Mouse (Mus musculus): ENCODE measurements around the gene Gm12216. TPM values are rescaled to one million over a fixed set of nuclear protein-coding genes. Genes with fewer than 3 reads are reported as not detected.

Gene Gm12216
- polyA plus RNA-seq, 2 experiments: 0.14 to 0.15 TPM

- Histone ChIP-seq H3K4me1 (replicated peaks; ENCODE audit: control insufficient read depth in 2 of 2, insufficient read depth in 2 of 2, low read length in 1 of 2) (peaks cover 0 to 18% of the 10 kb centered on the region in 2 experiments; a peak in 3 of 4 replicates), H3K9ac (replicated peaks) (no peak overlapping the region)
- 39% methylated on average over 2 of the region's 2 CpGs for WGBS (ENCODE audit: insufficient replicate concordance)
These were observed 96.6 kb downstream of the Gm12216 start for GRCm38 (mm10) chr11:53762426-53762825.

GRCm38 (mm10) chr11:53761822-53762221 lies 97.2 kb downstream of the Gm12216 start:
- no peak overlapping the region for H3K4me2 ChIP-seq (ENCODE audit: low read depth)
- H3K4me3 ChIP-seq (ENCODE audit: insufficient read depth in 1 of 2, low read depth in 2 of 2, low read length in 2 of 2): no peak overlapping the region
- H3K27me3 ChIP-seq (ENCODE audit: control insufficient read depth, insufficient read depth, low read length): no peaks in the 10 kb centered on the region; the same call in 1 of the 2 replicates
- no peak overlapping the region for H3K9ac ChIP-seq (replicated peaks)
- no peak for DNase-seq (ENCODE audit: low read depth in 3 of 3, low spot score in 3 of 3)
- TF ChIP-seq EP300 (IDR thresholded peaks at IDR 0.05; ENCODE audit: low read depth): no peak
- TF ChIP-seq CTCF (IDR thresholded peaks at IDR 0.05; ENCODE audit: low read depth): no peak
- no peak overlapping the region for H3K27ac ChIP-seq
- WGBS (ENCODE audit: insufficient replicate concordance): 42% methylated on average over 2 of the region's 2 CpGs
- no peaks in the 10 kb centered on the region for H3K9me3 ChIP-seq (ENCODE audit: control insufficient read depth, low read length)
- H3K36me3 ChIP-seq (replicated peaks; ENCODE audit: control insufficient read depth, insufficient read depth, low read depth): no peaks in the 10 kb centered on the region
- ATAC-seq (ENCODE audit: insufficient read depth): no peak
- peaks cover 0 to 18% of the 10 kb centered on the region in 2 experiments; a peak in 3 of 4 replicates for H3K4me1 ChIP-seq (replicated peaks; ENCODE audit: control insufficient read depth in 2 of 2, insufficient read depth in 2 of 2, low read length in 1 of 2)

More at GRCm38 (mm10) chr11:53762426-53762825, 96.6 kb downstream of the Gm12216 start:
- peak overlapping the region; percentile 40 to 43; a peak in 3 of 4 replicates for H3K4me3 ChIP-seq (ENCODE audit: insufficient read depth in 1 of 2, low read depth in 2 of 2, low read length in 2 of 2)
- DNase-seq (ENCODE audit: low read depth in 3 of 3, low spot score in 3 of 3) (no peak), ATAC-seq (ENCODE audit: insufficient read depth) (no peak)
- peak overlapping the region; percentile 65 for H3K4me2 ChIP-seq (ENCODE audit: low read depth)
- H3K27ac ChIP-seq: no peak overlapping the region
- TF ChIP-seq EP300 (IDR thresholded peaks at IDR 0.05; ENCODE audit: low read depth): no peak
- no peak for TF ChIP-seq CTCF (IDR thresholded peaks at IDR 0.05; ENCODE audit: low read depth)
- H3K9me3 ChIP-seq (ENCODE audit: control insufficient read depth, low read length): no peaks in the 10 kb centered on the region
- H3K36me3 ChIP-seq (replicated peaks; ENCODE audit: control insufficient read depth, insufficient read depth, low read depth): no peaks in the 10 kb centered on the region
- H3K27me3 ChIP-seq (ENCODE audit: control insufficient read depth, insufficient read depth, low read length): no peaks in the 10 kb centered on the region; the same call in 1 of the 2 replicates

DNA sequence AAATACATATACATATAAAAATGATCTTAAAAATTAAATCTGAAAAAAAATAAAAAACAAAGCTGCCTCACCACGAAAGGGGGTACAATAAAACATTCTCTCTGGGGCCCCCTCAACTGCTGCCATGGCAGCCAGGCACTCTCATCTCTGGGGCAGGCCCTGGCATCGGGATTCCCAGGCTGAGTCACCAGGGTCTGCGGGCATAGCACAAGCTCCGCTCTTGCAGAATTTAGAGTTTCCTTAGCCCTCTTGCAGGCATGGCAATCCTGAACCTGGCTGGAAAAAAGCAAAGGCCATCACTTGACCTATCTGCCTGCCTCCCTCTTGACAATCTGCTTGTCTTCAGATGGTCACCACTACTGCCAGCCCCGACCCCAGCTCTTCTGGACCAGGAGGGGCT lies 97.8 kb downstream of the Gm12216 start:
- Histone ChIP-seq H3K9me3 (ENCODE audit: control insufficient read depth, low read length) (no peaks in the 10 kb centered on the region), H3K9ac (replicated peaks) (no peak overlapping the region), H3K4me1 (replicated peaks; ENCODE audit: control insufficient read depth in 2 of 2, insufficient read depth in 2 of 2, low read length in 1 of 2) (peaks cover 0 to 18% of the 10 kb centered on the region in 2 experiments; a peak in 3 of 4 replicates), H3K4me3 (ENCODE audit: insufficient read depth in 1 of 2, low read depth in 2 of 2, low read length in 2 of 2) (no peak overlapping the region), H3K27me3 (ENCODE audit: control insufficient read depth, insufficient read depth, low read length) (no peaks in the 10 kb centered on the region; the same call in 1 of the 2 replicates), H3K27ac (no peak overlapping the region), H3K4me2 (ENCODE audit: low read depth) (no peak overlapping the region), H3K36me3 (replicated peaks; ENCODE audit: control insufficient read depth, insufficient read depth, low read depth) (no peaks in the 10 kb centered on the region)
- DNase-seq (ENCODE audit: low read depth in 3 of 3, low spot score in 3 of 3) (no peak), ATAC-seq (ENCODE audit: insufficient read depth) (no peak)
- WGBS (ENCODE audit: insufficient replicate concordance): 66% methylated on average over 5 of the region's 5 CpGs
- TF ChIP-seq EP300 (IDR thresholded peaks at IDR 0.05; ENCODE audit: low read depth) (no peak), CTCF (IDR thresholded peaks at IDR 0.05; ENCODE audit: low read depth) (no peak)

DNA sequence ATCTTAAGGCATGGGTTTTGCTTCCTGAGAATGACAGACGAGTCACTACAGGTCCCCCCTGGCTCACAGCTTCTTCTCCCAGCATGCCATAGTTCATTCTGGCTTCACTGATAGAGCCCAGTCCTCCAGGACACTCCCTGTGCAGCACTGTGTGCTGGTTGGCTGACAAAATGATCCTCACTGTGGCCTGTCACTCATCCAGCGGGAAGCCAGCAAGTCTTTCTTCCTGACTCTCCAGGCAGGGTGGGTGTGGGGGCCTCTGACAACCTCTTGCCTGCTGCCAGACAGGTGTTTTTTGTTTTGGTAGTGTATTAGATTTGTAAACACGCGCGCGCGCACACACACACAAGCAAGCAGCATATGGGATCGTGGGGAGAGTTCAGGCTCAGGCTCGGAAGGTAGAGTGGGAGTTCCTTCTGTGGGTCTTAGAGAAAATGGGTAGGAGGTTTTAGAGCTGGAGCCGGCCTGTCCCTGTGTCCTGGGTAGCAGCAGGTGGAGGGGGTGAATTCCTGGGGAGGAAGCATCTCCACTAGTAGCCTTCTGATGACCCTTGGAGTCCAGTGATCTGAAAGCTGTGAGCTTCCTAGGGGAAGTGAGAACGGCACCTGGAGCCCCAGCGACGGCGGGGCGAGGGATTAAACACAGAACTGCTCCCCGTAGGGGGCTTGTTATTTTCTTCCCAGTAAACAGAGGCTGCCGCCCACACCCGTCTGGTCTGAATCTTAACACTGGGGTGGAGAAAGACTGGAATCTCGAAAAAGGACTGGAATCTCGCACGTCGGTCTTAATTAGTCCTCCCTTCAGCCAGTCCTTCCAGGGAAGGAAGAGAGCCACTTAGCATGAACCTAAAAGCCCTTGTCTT lies 99.3 kb downstream of the Gm12216 start:
- Histone ChIP-seq H3K36me3 (replicated peaks; ENCODE audit: control insufficient read depth, insufficient read depth, low read depth) (no peaks in the 10 kb centered on the region), H3K4me1 (replicated peaks; ENCODE audit: control insufficient read depth in 2 of 2, insufficient read depth in 2 of 2, low read length in 1 of 2) (peaks cover 0 to 18% of the 10 kb centered on the region in 2 experiments; a peak in 3 of 4 replicates), H3K4me3 (ENCODE audit: insufficient read depth in 1 of 2, low read depth in 2 of 2, low read length in 2 of 2) (no peak overlapping the region), H3K4me2 (ENCODE audit: low read depth) (no peak overlapping the region), H3K27me3 (ENCODE audit: control insufficient read depth, insufficient read depth, low read length) (no peaks in the 10 kb centered on the region; the same call in 1 of the 2 replicates), H3K9me3 (ENCODE audit: control insufficient read depth, low read length) (no peaks in the 10 kb centered on the region), H3K27ac (no peak overlapping the region), H3K9ac (replicated peaks) (no peak overlapping the region)
- no peak for ATAC-seq (ENCODE audit: insufficient read depth)
- TF ChIP-seq CTCF (IDR thresholded peaks at IDR 0.05; ENCODE audit: low read depth): no peak
- TF ChIP-seq EP300 (IDR thresholded peaks at IDR 0.05; ENCODE audit: low read depth): no peak
- WGBS (ENCODE audit: insufficient replicate concordance): 52% methylated on average over 22 of the region's 22 CpGs
- DNase-seq (ENCODE audit: low read depth in 3 of 3, low spot score in 3 of 3): no peak

DNA sequence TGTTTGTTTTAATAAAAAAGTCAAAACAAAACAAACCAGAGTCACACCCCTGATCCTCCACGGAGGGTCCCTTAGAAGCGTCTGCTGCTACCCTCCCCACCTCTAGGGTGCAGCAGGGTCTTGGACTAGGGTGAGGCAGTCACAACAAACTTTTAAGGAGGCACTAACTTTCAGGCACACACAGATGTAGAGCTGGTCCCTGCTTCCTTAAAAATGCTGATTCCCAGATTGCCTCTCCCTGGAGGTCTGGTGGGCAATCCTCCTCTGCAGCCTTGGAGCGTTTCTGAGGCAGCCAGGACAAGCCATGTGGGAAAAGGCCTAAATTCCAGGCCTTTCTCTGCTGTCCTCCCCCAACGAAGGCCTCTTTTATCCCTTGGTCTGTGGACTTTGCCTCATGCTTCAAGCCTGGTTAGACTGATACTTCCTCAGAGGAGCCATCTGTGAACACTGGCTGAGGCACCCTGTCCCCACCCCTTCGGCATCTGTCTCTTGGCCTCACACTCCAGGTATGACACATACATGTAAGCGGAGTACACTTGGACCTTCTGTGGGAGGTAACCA lies 100.2 kb downstream of the Gm12216 start:
- H3K4me1 ChIP-seq (replicated peaks; ENCODE audit: control insufficient read depth in 2 of 2, insufficient read depth in 2 of 2, low read length in 1 of 2): peaks cover 0 to 13% of the 10 kb centered on the region in 2 experiments; a peak in 2 of 4 replicates
- no peaks in the 10 kb centered on the region for H3K27me3 ChIP-seq (ENCODE audit: control insufficient read depth, insufficient read depth, low read length)
- TF ChIP-seq CTCF (IDR thresholded peaks at IDR 0.05; ENCODE audit: low read depth): peak; percentile 40; the same call in 1 of the 2 replicates
- TF ChIP-seq EP300 (IDR thresholded peaks at IDR 0.05; ENCODE audit: low read depth): no peak
- no peak overlapping the region for H3K27ac ChIP-seq
- no peaks in the 10 kb centered on the region for H3K9me3 ChIP-seq (ENCODE audit: control insufficient read depth, low read length)
- H3K4me3 ChIP-seq (ENCODE audit: insufficient read depth in 1 of 2, low read depth in 2 of 2, low read length in 2 of 2): no peak overlapping the region
- H3K4me2 ChIP-seq (ENCODE audit: low read depth): no peak overlapping the region
- no peak for DNase-seq (ENCODE audit: low read depth in 3 of 3, low spot score in 3 of 3)
- no peaks in the 10 kb centered on the region for H3K36me3 ChIP-seq (replicated peaks; ENCODE audit: control insufficient read depth, insufficient read depth, low read depth)
- no peak for ATAC-seq (ENCODE audit: insufficient read depth)
- 42% methylated on average over 6 of the region's 6 CpGs for WGBS (ENCODE audit: insufficient replicate concordance)
- H3K9ac ChIP-seq (replicated peaks): no peak overlapping the region

Measured in liver, embryonic 14.5 days (tissue).